ENCODE assay signal across 8 mouse cellular contexts in the genomic region with DNA sequence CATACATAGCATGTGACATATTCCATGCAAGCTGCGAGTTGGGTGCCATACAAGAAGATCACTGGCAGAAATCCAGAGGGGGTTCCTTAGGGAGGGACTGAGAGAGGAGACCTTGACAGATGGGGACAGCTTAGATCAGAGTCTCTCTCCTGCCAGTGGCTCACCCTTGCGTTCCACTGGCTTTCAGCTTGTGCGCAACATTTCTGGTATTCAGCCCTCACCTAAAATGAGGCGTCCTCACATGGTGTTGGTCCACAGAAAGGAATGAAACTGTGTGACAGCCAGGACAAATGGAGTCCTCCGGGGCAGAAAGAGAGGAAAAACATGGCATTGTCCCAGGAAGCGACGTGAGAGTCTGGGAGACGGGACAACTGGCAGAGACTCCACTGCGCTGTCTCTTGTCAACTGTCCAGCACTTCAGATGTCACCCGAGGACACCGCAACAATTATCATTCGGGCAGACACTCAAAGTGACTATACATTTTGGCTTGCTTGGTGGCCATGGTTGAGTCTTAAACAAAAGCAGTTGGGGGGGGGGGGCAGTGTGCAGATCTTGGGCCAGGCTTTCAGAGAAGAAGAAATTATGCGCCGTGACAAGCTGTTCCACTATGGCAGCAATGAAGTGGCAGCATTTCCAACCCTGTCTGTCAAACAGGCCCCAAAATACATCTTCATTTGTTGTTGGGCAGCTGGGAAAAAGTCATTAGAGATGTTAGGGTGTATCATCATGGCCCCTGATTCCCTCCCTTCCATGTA.
A peak's percentile ranks its signal among the peaks of the same experiment; 100 is the strongest.
DNase-seq lines count a peak whose midpoint lies in the region; ATAC-seq and TF ChIP-seq lines count a peak whose summit lies in the region.

No protein-coding gene starts in this region.

- H3K9me3 ChIP-seq in kidney, embryonic 14.5 days (ENCODE audit: control insufficient read depth, low read length) = no peaks in the 10 kb centered on the region
- H3K9me3 ChIP-seq in heart, embryonic 13.5 days = no peaks in the 10 kb centered on the region
- H3K9me3 ChIP-seq in liver, embryonic 11.5 days (ENCODE audit: control insufficient read depth, low read length) = no peaks in the 10 kb centered on the region

- H3K36me3 ChIP-seq in kidney, adult 2 months (ENCODE audit: control insufficient read depth, insufficient read depth, low read length) = no peaks in the 10 kb centered on the region
- H3K36me3 ChIP-seq in kidney, embryonic 14.5 days (ENCODE audit: control insufficient read depth, insufficient read depth, low read length) = no peaks in the 10 kb centered on the region
- no peaks in the 10 kb centered on the region for H3K36me3 ChIP-seq in heart, embryonic 13.5 days
- no peaks in the 10 kb centered on the region for H3K36me3 ChIP-seq in liver, embryonic 11.5 days (ENCODE audit: control insufficient read depth, insufficient read depth, low read length)

- no peak overlapping the region for H3K9ac ChIP-seq in kidney, embryonic 14.5 days (ENCODE audit: low read depth, low read length)
- 0 out of 2 replicates have a peak overlapping the region, but pooled peaks have one; percentile 2 for H3K9ac ChIP-seq in heart, embryonic 13.5 days
- no peak overlapping the region for H3K9ac ChIP-seq in liver, embryonic 11.5 days (ENCODE audit: low read depth, low read length)

- TF ChIP-seq POLR2A in kidney, adult 2 months (IDR thresholded peaks at IDR 0.05; ENCODE audit: low read depth, low read length) = no peak

- no peak overlapping the region for H3K27ac ChIP-seq in kidney, adult 2 months (ENCODE audit: insufficient read depth, low read depth, low read length)
- H3K27ac ChIP-seq in kidney, embryonic 14.5 days (ENCODE audit: low read depth, low read length) = no peak overlapping the region
- H3K27ac ChIP-seq in heart, embryonic 13.5 days (replicated peaks) = peak overlapping the region; percentile 68
- H3K27ac ChIP-seq in liver, embryonic 11.5 days (ENCODE audit: low read depth, low read length) = no peak overlapping the region

- no peaks in the 10 kb centered on the region for H3K27me3 ChIP-seq in kidney, adult 2 months (replicated peaks; ENCODE audit: control insufficient read depth, insufficient read depth, low read length)
- H3K27me3 ChIP-seq in kidney, embryonic 14.5 days (ENCODE audit: control insufficient read depth, insufficient read depth, low read length) = no peaks in the 10 kb centered on the region
- H3K27me3 ChIP-seq in heart, embryonic 13.5 days (replicated peaks) = no peaks in the 10 kb centered on the region
- H3K27me3 ChIP-seq in liver, embryonic 11.5 days (replicated peaks; ENCODE audit: control insufficient read depth, insufficient read depth, low read length) = no peaks in the 10 kb centered on the region

- peak; percentile 28 for DNase-seq in kidney, adult 2 months
- DNase-seq in adrenal gland, adult 2 months = peak; percentile 43
- DNase-seq in cerebellum, adult 9-10 months = peak; percentile 68
- DNase-seq in lung, postnatal 10 days = peak; percentile 90
- no peak for DNase-seq in liver, embryonic 11.5 days (ENCODE audit: low spot score)
- DNase-seq in urinary bladder, adult 18-20 months (ENCODE audit: low spot score in 2 of 2) = no peak

- no peak for ATAC-seq in kidney, embryonic 14.5 days (ENCODE audit: low FRiP score, low TSS enrichment)
- ATAC-seq in heart, embryonic 13.5 days (ENCODE audit: extremely low read depth, insufficient number of reproducible peaks, low FRiP score, low TSS enrichment) = no peak
- no peak for ATAC-seq in liver, embryonic 11.5 days (replicated peaks; ENCODE audit: low FRiP score)

- 80% methylated on average over 14 of the region's 14 CpGs for WGBS in kidney, adult 2 months
- WGBS in kidney, embryonic 14.5 days = 81% methylated on average over 14 of the region's 14 CpGs
- 45% methylated on average over 14 of the region's 14 CpGs for WGBS in heart, embryonic 13.5 days
- WGBS in liver, embryonic 11.5 days = 84% methylated on average over 14 of the region's 14 CpGs

- no peak overlapping the region for H3K4me3 ChIP-seq in kidney, adult 2 months (ENCODE audit: insufficient read depth, low read depth, low read length)
- H3K4me3 ChIP-seq in kidney, embryonic 14.5 days (ENCODE audit: low read length) = no peak overlapping the region
- H3K4me3 ChIP-seq in heart, embryonic 13.5 days = no peak overlapping the region
- no peak overlapping the region for H3K4me3 ChIP-seq in liver, embryonic 11.5 days (ENCODE audit: low read depth, low read length)

- H3K4me2 ChIP-seq in kidney, embryonic 14.5 days (replicated peaks; ENCODE audit: low read depth, low read length) = no peak overlapping the region
- H3K4me2 ChIP-seq in heart, embryonic 13.5 days = peak overlapping the region; percentile 45
- no peak overlapping the region for H3K4me2 ChIP-seq in liver, embryonic 11.5 days

- peaks cover 9% of the 10 kb centered on the region; the same call in 1 of the 2 replicates for H3K4me1 ChIP-seq in kidney, adult 2 months (ENCODE audit: control insufficient read depth, insufficient read depth, low read length)
- no peaks in the 10 kb centered on the region for H3K4me1 ChIP-seq in kidney, embryonic 14.5 days (ENCODE audit: control insufficient read depth, insufficient read depth, low read length)
- H3K4me1 ChIP-seq in heart, embryonic 13.5 days = peaks cover 44% of the 10 kb centered on the region
- no peaks in the 10 kb centered on the region for H3K4me1 ChIP-seq in liver, embryonic 11.5 days (replicated peaks; ENCODE audit: control insufficient read depth, insufficient read depth, low read length)

- TF ChIP-seq CTCF in kidney, adult 2 months (conservative IDR thresholded peaks at IDR 0.05; ENCODE audit: insufficient read depth, insufficient read length, low read depth, low read length) = no peak

Comparison
In these comparisons a context has a peak if more than half of its experiments do, and no peak if none do; other contexts are left out.
1. DNase-seq: peak in kidney, adult 2 months (single experiment), adrenal gland, adult 2 months (single experiment), cerebellum, adult 9-10 months (single experiment) and lung, postnatal 10 days (single experiment); none in liver, embryonic 11.5 days (single experiment) and urinary bladder, adult 18-20 months (0 of 2).